Mouse (Mus musculus) bone marrow, adult 2 months (tissue): Measurements from ENCODE around the gene Olfr201. TPM values are rescaled to one million over a fixed set of nuclear protein-coding genes. Genes with fewer than 3 reads are reported as not detected.
"Not testable (repeated sequence)": the region's sequence is repeated elsewhere in the genome, so short reads cannot be mapped to it uniquely, and the experiment has no call there.

Source experiments
- H3K27ac ChIP-seq: fragments of 200-500 bp; 2 replicates; pipeline ENCODE4 v1.5.1; 2012; ENCODE audit warnings: low read depth, mild to moderate bottlenecking, control low read depth, inconsistent platforms, low read length; ENCODE audit not compliant: control insufficient read depth, poor library complexity, insufficient read depth
- H3K4me1 ChIP-seq: fragments of 200-500 bp; 2 replicates; pipeline ENCODE4 v1.6.1; 2011; ENCODE audit warnings: low read length; ENCODE audit not compliant: control insufficient read depth, insufficient read depth
- H3K4me3 ChIP-seq: fragments of 200-500 bp; replicated peaks from 2 replicates; pipeline ENCODE3; 2011; ENCODE audit warnings: mild to moderate bottlenecking, low read depth, low read length, control low read depth; ENCODE audit not compliant: control insufficient read depth
- CTCF ChIP-seq: fragments of 200-500 bp; IDR thresholded peaks from 2 replicates; pipeline ENCODE4 v1.5.1; 2011; ENCODE audit warnings: low read length, control low read depth; ENCODE audit not compliant: control insufficient read depth, insufficient read depth
- POLR2A ChIP-seq: fragments of 200-500 bp; IDR thresholded peaks from 2 replicates; pipeline ENCODE4 v1.6.1; 2011; ENCODE audit warnings: low read depth, mild to moderate bottlenecking, control low read depth, low read length, borderline replicate concordance; ENCODE audit not compliant: control insufficient read depth
- WGBS: fragments of 180-500 bp; shearing (Covaris S2); methylation state at CpG from one replicate; pipeline ENCODE4 v1.1.7; 2018; 5-methylcytosine and 5-hydroxymethylcytosine counted together
- polyA plus RNA-seq: library from polyadenylated mRNA; stranded (reverse); fragments of >200 nt; gene quantifications from 2 replicates; pipeline ENCODE4 v1.2.4, GENCODE M21; 2011; ENCODE audit warnings: low replicate concordance; ENCODE audit not compliant: missing spikeins, insufficient read depth, insufficient read length

Olfr201 gene
- polyA plus RNA-seq: not detected in 2 replicates

- not testable (repeated sequence) for H3K4me1 ChIP-seq, H3K27ac ChIP-seq, H3K4me3 ChIP-seq
- WGBS: 79% methylated on average over 4 of the region's 4 CpGs
These were observed at the start of gene Olfr201 for GRCm38 (mm10) chr16:59272532-59272931. Olfr201 (minus strand) TSS chr16:59272632.

GRCm38 (mm10) chr16:59318148-59318547, 45.7 kb upstream of the Olfr201 start, which contains the start of gene Olfr204:
Olfr204 (minus strand) TSS chr16:59318248.
- H3K27ac ChIP-seq: no peak within 1 kb of the TSS
- TF ChIP-seq POLR2A (no peak), CTCF (no peak)
- no peaks in the 10 kb centered on the region for H3K4me1 ChIP-seq
- no peak within 1 kb of the TSS for H3K4me3 ChIP-seq

GRCm38 (mm10) chr16:59298581-59298980, 26.1 kb upstream of the Olfr201 start, which contains the start of gene Olfr203:
Olfr203 (plus strand) TSS chr16:59298881.
- TF ChIP-seq CTCF: no peak
- TF ChIP-seq POLR2A: no peak
- no peak within 1 kb of the TSS for H3K4me3 ChIP-seq
- no peak within 1 kb of the TSS for H3K27ac ChIP-seq
- no peaks in the 10 kb centered on the region for H3K4me1 ChIP-seq
- WGBS: 71% methylated on average over 2 of the region's 2 CpGs

GRCm38 (mm10) chr16:59287576-59287975, 15.1 kb upstream of the Olfr201 start:
- H3K4me1 ChIP-seq, H3K4me3 ChIP-seq, H3K27ac ChIP-seq: not testable (repeated sequence)
- WGBS: 47% methylated on average over 9 of the region's 9 CpGs

GRCm38 (mm10) chr16:59286693-59287092, 14.3 kb upstream of the Olfr201 start, which contains the start of gene Olfr202:
Olfr202 (minus strand) TSS chr16:59286793.
- TF ChIP-seq CTCF (no peak), POLR2A (no peak)
- WGBS: 72% methylated on average over 1 of the region's 1 CpGs
- no peak within 1 kb of the TSS for H3K4me3 ChIP-seq
- no peak within 1 kb of the TSS for H3K27ac ChIP-seq
- no peaks in the 10 kb centered on the region for H3K4me1 ChIP-seq

- Histone ChIP-seq H3K4me3 (no peak overlapping the region), H3K27ac (no peak overlapping the region), H3K4me1 (no peaks in the 10 kb centered on the region)
- WGBS: 67% methylated on average over 1 of the region's 1 CpGs
- TF ChIP-seq POLR2A (no peak), CTCF (no peak)
These were observed 11.0 kb upstream of the Olfr201 start for GRCm38 (mm10) chr16:59283476-59283875.

GRCm38 (mm10) chr16:59280542-59280941, 8.1 kb upstream of the Olfr201 start:
- H3K27ac ChIP-seq: no peak overlapping the region
- TF ChIP-seq POLR2A (no peak), CTCF (no peak)
- whole genome bisulfite sequencing: 67% methylated on average over 3 of the region's 3 CpGs
- H3K4me3 ChIP-seq: no peak overlapping the region
- H3K4me1 ChIP-seq: no peaks in the 10 kb centered on the region

GRCm38 (mm10) chr16:59269097-59269496, 3.3 kb downstream of the Olfr201 start:
- 60% methylated on average over 4 of the region's 4 CpGs for WGBS
- not testable (repeated sequence) for H3K4me1 ChIP-seq, H3K4me3 ChIP-seq, H3K27ac ChIP-seq

GRCm38 (mm10) chr16:59249684-59250083, 22.7 kb downstream of the Olfr201 start:
- TF ChIP-seq POLR2A: no peak
- TF ChIP-seq CTCF: no peak
- Histone ChIP-seq H3K27ac (no peak overlapping the region), H3K4me3 (no peak overlapping the region), H3K4me1 (no peaks in the 10 kb centered on the region)
- WGBS: 79% methylated on average over 17 of the region's 17 CpGs

- not testable (repeated sequence) for H3K4me1 ChIP-seq, H3K4me3 ChIP-seq, H3K27ac ChIP-seq
- whole genome bisulfite sequencing: 63% methylated on average over 1 of the region's 1 CpGs
These were observed 52.8 kb downstream of the Olfr201 start, which contains the start of gene Olfr199 for GRCm38 (mm10) chr16:59219667-59220066. Olfr199 (minus strand) TSS chr16:59219767.

GRCm38 (mm10) chr16:59217861-59218260, 54.6 kb downstream of the Olfr201 start:
- WGBS: 64% methylated on average over 3 of the region's 3 CpGs
- not testable (repeated sequence) for H3K4me1 ChIP-seq, H3K27ac ChIP-seq, H3K4me3 ChIP-seq
